Mouse (Mus musculus): ENCODE measurements around the gene Zswim1.

DNA sequence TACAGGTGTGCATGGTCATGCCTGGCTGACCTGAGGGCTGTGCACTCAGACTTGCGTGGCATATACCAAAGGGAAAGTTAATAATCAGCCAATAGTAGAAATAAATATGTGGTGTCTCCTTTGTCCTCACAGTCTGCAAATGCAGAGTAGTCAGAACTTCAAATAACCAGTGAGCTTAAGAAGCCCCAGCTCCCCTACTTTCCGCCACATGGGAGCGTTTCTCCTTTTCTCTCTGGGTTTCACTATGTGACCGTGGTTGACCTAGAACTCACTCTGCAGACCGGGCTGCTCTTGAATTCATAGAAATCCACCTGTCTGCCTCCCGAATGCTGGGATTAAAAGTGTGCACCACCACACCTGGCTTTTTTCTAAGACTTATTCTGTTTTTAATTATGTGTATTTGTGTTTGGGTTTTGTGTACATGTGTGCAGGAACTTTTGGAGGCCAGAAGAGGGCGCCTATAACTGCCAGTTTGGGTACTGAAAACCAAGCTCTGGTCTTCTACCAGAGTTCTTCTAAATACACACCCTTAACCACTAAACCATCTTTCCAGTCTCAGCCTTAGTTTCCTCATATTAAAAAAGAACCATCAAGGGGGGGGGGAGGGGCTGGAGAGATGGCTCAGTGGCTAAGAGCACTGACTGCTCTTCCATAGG is 38.4 kb upstream of the Zswim1 start:
- no peak for TF ChIP-seq POLR2A (IDR thresholded peaks at IDR 0.05; ENCODE audit: extremely low read depth, insufficient read depth, low read length)
- peak; percentile 23; the same call in 1 of the 2 replicates for TF ChIP-seq CTCF (IDR thresholded peaks at IDR 0.05; ENCODE audit: low read depth, low read length)

Measured in liver, adult 2 months (tissue).